Mouse (Mus musculus): ENCODE results near the gene Setd4. TPM values are rescaled to one million over a fixed set of nuclear protein-coding genes. Genes with fewer than 3 reads are reported as not detected.
A peak's percentile ranks its signal among the peaks of the same experiment; 100 is the strongest.

Gene Setd4
- total RNA-seq, 2 experiments from 2014 or later: 0.62 to 1.5 TPM

DNA sequence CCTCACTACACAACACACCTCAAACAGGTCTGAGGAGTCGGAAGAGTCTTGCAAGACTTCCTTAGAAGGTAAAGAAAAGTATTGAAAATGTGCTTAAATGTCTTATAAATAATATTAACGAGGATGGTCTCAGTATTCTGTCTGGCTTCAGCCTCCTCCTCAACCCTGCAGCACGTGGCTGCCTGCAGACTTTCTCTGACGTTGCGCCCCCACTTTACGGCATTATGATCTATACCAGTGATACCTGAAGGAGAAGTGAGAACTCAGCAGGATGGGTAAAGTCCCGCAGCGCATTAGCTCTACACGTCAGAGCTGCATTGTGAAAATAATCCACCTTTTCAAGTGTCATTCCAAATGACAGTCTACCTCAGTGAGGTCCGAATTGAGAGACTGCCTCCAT, 9.4 kb downstream of the Setd4 start:
- intact Hi-C loops (cut with DNase I; ENCODE audit: low total_unique reads): no loop called here
- DNase-seq: no peak

DNA sequence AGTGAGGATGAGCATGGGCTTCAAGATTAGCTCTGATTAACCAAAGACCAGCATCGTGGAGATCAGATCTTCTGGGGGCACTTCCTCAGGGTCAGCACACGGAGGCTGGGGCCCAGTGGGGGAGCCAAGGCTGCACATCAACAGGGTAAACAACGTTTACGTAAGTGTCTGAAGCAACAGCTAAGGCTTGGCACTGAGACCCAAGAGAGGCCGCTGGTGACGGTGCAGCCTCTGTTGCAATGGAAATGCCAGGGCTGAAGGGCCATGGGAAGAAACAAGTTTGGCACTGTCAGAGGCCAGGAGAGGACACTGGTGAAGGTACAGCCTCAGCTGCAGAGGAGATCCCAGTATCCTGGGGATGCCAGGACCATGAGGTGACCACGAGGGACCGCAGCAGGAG, 10.5 kb downstream of the Setd4 start:
- intact Hi-C loops (cut with DNase I; ENCODE audit: low total_unique reads): no loop called here
- DNase-seq: no peak

DNA sequence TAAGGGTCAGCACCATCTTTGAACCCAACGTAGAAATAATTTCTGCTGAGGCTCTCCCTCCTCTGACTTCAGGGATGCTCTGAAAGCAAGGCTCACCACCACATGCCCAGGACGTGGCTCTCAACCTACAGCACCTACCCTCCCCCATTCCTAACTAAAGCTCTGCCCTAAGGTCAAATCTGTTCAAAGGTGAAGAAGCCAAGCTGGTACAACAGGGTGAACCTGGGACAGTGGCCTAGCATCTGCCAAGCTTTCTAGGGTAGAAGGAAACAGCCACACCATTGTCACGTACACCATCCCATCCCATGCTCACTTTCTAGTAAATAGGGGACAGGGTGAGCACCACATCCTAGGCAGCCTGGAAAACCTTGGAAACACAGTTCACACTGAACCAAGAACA, 11.2 kb downstream of the Setd4 start:
- no peak for DNase-seq
- intact Hi-C loops (cut with DNase I; ENCODE audit: low total_unique reads): no loop called here

DNA sequence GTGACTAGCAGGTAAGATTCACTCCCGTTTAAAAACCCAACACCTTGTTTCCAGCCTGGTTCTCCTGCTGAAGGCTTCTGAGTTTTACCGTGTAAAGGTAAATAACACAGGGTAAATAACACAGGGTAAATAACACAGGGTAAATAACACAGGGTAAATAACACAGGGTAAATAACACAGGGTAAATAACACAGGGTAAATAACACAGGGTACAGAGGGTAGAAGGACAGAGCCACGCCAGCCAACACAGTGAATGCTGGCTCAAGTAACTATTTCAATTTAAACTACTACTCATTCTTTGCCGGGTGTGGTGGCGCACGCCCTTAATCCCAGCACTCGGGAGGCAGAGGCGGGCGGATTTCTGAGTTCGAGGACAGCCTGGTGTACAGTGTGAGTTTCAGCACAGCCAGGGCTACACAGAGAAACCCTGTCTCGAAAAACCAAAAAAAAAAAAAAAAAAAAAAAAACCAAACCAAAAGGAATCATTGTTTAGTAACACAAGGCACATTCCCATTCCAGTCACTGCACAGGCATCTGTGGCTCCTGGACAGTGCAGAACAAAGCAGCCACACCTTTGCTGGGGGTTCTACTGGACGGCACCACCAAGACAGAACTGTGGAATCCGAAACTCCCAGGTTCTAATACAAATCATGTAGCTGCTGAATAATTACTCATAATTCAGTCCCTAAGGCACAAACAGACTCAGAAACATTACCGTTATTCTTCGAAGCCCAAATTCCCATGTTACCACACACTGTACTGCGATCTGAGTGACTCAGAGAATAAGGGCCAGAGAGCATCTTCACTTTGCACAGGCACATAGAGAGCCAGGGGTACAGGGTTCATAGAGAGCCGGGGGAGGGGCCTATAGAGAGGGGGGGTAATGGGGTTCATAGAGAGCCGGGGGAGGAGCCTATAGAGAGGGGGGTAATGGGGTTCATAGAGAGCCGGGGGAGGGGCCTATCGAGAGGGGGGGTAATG, 12.1 kb downstream of the Setd4 start:
- no peak for DNase-seq
- intact Hi-C loops (cut with DNase I; ENCODE audit: low total_unique reads): no loop called here

DNA sequence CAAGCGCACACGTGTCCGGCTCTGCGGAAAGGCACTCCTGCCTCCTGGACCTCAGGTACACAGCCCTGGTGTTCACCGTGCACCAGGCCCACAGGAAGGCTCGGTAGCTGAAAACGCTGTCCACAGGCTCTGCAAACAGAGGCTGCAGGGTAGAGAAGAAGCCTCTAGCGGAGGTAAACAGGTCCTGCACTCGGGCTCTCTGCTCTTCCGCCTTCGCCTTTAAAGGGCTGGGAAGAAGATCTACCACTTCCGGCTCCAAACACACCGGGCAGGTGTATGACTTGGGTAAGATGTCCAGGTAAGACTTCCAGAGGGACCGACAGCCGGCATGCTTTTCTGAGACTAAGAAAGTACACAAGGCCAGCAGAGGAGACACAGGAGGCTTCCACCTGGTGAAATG, 12.9 kb downstream of the Setd4 start:
- intact Hi-C loops (cut with DNase I; ENCODE audit: low total_unique reads): no loop called here
- no peak for DNase-seq

DNA sequence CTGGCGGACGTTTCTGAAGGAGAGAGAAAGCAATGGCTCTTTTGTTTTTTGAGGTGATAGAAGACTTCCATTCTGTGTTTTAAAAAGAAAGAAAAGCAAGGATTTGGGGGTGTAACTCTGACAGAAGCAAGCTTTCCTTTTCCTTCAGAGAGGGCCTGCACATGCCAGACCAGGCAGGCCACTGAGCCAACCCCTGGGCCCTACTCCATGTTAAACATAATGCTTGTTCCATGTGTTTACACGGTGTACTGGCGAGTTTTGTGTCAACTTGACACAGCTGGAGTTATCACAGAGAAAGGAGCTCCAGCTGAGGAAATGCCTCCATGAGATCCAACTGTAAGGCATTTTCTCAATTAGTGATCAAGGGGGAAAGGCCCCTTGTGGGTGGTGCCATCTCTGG, 15.6 kb downstream of the Setd4 start:
- intact Hi-C loops (cut with DNase I; ENCODE audit: low total_unique reads): no loop called here
- no peak for DNase-seq

DNA sequence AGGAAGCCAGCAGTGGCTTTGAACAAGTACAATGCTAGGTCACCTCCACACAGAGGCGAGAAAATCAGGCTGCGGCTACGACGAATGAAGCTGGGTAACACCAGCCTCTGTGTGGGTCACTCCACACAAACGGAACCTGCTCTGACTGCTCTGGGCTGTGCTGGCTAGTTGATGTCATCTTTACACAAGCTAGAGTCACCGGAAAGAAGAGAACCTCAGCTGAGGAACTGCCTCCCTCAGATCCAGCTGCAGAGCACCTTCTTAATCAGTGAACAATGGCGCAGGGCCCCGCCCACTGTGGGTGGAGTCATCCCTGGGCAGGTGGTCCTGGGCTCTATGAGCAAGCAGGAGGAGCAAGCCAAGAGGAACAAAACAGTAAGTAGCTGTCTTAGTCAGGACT, 17.5 kb downstream of the Setd4 start:
- DNase-seq: no peak

DNA sequence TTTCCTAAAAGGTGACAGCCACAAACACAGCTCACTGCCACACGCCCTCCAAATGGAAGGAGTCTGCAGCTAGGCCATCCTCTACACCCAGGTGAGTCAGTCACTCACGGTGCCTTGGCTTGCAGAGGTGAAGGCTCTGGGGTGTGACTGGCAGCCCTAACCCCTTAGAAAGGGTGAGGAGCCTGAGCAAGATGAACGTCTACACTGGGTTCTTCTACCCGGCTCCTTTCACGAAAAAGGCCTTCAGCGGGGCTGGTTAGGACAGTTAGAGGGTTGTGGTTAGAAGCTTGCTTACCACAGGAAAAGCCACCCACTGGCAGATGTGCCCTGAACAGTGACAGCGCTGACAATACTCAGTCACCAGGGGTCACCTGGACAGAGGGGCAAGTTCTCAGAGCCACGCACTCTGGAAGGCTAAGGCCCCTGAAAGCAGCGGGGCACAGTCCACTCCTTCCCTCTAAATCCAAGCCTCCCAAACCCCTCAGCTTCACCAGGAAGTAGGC, 18.1 kb downstream of the Setd4 start:
- no peak for DNase-seq
- intact Hi-C loops (cut with DNase I; ENCODE audit: low total_unique reads): no loop called here

More for the DNA sequence above, 17.5 kb downstream of the Setd4 start:
- intact Hi-C loops (cut with DNase I; ENCODE audit: low total_unique reads): no loop called here

DNA sequence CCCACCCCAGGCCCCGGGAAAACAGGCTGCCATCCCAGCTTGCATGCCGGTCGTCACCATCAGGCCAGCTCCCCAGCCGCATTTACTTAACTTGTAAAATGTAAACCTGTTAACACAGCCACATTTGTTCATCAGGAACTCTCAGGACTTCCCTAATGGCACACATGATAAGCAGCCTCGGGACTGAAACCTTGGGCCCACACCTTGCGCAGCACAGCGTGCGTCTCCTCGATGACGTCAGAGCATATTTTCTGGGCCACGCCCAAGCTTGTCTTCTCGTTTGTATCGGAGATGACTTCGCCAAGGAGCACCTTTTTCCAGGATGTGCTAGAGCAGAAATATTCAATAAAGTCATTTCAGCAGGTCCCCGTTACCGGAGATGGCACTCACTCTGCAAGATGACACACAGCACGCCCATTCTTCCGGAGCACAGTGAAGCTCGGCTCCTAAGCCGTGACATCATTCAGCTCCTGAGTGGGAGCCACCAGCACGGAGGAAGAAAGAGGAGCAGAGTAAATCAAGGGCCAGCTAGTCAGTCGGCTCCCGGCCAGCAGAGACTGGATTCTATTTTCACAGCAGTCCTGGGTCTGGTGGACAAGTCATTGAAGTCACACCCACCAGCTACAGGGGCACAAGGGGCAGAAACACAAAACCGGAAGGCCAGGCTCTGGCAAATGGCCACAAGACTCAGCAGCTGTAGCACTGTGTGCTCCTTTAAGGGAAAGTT, 18.7 kb downstream of the Setd4 start:
- no peak for DNase-seq
- intact Hi-C loops (cut with DNase I; ENCODE audit: low total_unique reads): no loop called here

DNA sequence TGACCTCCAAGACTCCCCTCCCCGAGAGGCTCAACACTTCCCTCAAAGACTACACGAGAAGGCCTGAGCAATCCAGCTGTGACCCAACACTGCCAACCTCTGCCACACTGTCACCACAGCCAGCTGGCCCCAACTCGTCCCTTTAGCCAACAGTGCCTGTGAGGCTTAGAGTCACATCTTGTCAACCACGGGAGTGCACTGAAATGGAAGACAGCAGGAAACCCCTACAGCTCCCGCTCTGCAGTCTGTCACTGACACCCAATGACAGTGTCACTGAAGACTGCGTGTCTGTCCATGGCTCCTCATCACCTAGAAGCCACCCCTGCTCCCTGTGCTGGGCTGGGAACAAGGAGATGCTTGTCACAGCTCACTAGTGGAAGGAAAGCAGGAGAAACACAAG, 22.7 kb downstream of the Setd4 start:
- no peak for DNase-seq
- intact Hi-C loops (cut with DNase I; ENCODE audit: low total_unique reads): no loop called here

DNA sequence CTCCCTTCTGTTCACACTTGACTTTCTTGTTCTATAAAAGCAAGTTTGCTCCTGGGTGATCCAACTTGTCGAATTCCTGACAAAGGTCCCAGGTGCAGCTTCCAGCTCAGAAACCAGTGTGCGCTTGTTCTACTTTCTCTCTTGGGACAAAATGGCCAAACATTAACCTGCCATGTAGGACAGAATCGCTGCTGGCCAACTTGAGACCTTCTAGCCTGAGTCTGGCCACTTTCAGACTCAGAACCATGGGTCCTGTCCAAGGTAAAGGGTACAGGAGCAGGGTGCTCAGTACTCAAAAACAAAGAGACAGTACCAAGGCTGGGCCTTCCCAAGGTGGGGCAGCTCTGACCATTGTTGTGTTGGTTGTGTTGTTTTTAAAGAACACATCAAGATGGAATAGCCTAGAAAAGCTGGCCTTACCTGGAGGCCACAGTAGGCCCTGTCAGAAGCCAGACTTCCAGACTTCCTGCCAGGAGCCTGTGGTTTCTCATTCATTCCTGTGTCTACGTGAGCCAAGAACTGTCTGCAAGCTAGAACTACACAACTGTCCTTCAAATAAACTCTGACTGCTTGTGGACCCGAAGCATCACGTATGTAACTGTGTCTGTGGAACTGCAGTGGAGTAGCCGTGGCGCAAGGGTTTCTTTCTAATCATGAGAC, 25.4 kb downstream of the Setd4 start:
- DNase-seq: no peak
- intact Hi-C loops (cut with DNase I; ENCODE audit: low total_unique reads): no loop called here

DNA sequence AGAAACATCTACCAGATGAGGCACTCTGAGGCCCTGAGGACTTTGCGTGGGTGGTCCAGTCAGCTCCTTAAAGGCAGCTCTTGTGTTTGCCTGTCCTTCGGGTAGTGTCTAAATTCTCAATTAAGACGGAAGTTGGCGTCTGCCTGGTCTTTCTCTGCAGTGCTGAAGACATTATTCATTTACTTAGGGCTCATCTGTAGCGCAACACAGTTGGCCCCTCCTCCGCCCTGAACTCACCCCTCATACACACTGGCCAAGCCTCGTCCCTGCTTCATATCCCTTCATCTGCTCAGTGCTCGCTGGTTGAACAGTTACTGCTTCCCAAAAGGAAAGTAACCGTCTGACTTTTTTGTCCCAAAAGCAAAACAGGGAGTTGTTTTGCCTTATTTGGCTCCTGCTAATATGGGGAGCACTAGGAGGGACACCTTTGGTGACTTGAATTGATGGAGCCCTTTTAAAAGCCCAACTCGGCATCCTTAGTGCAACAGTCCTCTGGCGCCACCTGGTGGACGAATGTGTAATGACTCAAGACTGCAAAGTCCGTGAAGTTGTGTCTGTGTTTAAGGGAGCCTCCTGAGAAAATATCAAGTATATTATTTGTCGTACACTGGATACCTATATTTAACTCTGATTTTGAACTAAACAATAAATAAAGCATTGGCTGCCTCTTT, 27.3 kb downstream of the Setd4 start:
- DNase-seq: peak; percentile 75
- intact Hi-C loops (cut with DNase I; ENCODE audit: low total_unique reads): no loop called here

DNA sequence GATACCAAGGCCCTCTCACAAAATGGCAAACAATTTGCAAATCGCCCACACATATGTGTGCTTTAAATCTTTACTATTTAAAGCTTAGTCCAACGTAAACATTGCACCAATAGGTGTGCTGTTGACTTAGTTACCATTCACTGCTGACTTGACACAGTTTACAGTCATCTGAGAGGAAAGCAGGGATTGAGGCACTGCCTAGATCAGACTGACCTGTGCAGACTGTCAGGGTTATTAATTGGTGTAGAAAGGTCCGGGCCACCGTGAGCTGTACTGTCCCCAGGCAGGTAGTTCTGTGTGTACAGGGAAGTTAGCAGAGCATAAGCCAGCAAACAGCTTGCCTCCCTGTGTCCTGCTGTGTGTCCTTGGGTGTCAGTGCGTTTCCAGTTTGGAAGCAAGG, 28.3 kb downstream of the Setd4 start:
- intact Hi-C loops (cut with DNase I; ENCODE audit: low total_unique reads): no loop called here
- no peak for DNase-seq

DNA sequence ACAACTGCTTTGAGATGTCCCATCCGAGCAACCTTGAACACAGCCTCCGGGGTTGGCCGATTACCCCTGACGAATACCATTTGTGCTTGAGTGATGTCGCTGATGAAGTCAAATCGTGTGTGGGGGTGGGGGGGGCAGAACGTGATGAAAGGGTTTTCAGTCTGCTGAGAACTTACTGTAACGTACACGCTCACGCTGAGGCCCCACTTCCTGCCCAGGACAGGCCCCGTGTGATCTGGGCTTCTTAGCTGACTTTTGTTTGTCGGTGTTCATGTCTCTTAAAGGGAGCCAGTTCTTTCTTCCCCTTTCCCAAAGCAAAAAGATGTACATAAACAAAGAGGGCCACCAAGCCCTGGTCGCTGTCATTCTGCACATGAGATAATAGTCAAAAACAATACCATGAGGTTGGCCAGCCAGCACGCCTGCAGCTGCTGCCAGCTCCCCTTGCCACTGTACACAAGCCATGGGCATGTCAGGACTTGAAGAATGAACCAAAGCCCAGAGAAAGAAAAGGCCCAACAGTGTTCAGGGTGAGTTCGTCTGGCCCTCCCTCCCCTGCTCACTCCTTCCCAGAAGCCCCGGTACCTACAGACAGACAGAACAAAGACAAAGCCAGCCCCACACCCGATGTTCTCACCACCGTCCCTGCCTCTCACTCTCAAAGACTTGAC, 29.2 kb downstream of the Setd4 start:
- intact Hi-C loops (cut with DNase I; ENCODE audit: low total_unique reads): no loop called here

DNA sequence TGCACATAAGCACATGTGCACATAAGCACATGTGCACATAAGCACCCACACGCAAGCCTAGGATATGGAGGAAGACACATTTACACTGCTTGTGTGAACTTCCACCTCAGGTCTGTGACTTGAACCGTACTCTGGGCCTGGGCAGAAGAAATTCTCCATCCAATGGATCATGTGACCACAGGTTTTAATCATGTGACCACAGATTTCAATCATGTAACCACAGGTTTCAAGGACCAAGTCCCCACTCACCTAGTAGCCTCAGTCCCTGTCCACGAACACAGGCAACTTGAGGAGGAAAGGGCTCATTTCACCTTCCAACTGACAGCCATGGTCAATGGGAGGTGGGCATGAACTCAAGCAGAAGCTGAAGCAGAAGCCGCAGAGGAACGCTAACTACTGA, 30.4 kb downstream of the Setd4 start:
- DNase-seq: no peak
- intact Hi-C loops (cut with DNase I; ENCODE audit: low total_unique reads): no loop called here

More for the DNA sequence above, 29.2 kb downstream of the Setd4 start:
- DNase-seq: no peak

DNA sequence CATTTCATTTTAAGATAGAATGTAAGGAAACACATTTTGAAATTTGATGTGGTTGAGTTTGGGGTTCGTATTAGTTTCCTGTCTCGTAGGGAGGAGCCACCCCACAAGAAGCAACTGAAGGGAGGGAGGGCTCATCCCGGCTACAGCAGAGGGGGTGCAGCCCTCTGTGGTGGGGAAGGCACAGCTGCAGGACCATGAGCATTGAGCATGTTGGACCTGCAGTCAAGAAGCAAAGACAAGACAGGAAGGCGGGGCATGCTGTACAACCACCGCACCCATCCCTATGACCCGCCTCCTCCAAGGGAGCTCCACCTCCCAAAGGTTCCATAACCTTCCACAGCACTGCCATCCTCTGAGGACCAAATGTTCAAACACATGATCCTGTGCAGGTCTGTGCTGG, 31.5 kb downstream of the Setd4 start:
- no peak for DNase-seq
- intact Hi-C loops (cut with DNase I; ENCODE audit: low total_unique reads): no loop called here

DNA sequence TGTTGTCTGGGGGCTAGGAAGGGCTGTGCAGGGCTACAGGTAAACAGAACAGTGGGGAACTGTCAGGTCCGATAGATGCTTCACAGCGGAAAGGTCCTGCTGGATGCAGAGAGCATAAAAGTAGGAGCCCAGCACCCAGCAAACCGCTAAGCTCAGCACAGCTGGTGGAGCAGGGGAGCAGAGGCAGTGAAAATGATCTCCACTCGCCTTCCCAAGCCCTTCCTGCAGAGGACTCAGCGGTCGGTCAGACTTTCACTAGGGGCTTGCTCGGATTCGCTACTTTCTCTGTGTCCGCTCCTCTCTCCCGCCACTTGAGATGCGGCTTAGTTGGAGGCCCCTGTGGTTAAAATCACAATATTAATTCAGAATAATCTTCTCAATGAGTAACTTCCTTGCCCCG, 45.4 kb downstream of the Setd4 start:
- no peak for DNase-seq
- intact Hi-C loops (cut with DNase I; ENCODE audit: low total_unique reads): no loop called here

DNA sequence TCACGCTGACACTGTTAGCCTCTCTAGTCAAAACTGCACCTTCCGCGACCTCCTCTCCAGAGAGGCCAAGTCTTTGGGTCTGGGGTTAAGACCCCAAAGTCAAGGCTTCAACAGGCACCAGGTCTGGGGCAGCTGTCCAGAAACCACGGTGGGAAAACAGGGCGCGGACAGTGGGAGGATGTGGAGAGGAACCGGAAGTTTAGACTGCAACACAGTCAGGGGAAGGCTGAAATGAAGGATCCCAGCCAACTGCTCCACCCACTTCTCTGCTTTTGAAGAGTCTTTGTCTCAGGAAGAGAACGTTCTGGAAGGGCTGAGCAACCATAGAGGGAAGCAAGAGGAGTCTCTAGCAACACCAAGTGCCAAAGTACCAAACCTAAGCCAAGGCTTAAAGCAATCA, 46.2 kb downstream of the Setd4 start:
- no peak for DNase-seq
- intact Hi-C loops (cut with DNase I; ENCODE audit: low total_unique reads): no loop called here

Data from gastrocnemius, postnatal 14 days (tissue).